Mouse (Mus musculus) ovary, adult 18-20 months (tissue): Measurements from ENCODE around the gene Cacfd1.

Experiments
- DNase-seq: peaks from one replicate; pipeline ENCODE4 v3.0.0; 2022; ENCODE audit warnings: low spot score, mixed read lengths

The Cacfd1 gene

DNA sequence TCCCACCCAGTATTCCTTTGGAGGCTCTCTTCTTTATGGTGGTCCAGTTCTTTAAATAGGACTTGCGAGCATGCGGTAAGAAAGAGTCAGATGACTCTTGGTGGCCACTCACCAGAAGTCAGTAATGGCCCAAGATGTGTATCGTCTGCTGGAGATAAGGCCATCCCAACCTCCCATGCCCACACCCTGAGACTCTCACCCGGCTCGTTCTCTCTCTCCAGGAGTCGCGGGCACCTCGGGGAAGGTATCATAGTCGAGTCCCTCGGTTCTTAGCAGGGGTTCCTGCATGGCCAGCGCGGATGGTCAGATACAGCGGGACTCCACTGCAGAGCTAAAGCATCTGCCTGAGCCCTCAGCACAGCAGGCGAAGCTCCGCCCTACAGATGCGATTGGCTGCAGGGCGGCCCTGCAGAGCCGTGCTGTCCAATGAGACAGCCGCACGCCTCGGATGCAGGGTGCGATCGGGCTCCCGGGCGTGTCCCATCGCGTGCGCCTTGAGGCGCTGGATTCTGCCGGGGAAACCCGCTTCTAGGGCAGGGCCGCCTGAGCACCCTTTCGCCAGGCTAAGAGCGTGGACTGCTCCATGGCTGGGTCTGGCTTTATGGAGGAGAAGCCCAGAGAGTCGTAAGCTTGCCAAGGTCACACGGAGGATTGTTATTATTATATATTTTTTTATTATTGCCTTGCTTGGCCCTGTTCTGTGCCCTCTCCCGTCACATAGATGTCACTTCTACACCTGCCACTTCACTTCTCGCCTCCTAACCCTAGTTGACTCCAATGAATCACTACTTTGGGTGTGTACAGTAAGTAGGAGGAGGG, 18.1 kb downstream of the Cacfd1 start, which contains the start of gene Slc2a6:
Gene Slc2a6 (minus strand): TSS at position 381 of the 819 bp plus-strand sequence.
- DNase-seq, result peak; percentile 80

DNA sequence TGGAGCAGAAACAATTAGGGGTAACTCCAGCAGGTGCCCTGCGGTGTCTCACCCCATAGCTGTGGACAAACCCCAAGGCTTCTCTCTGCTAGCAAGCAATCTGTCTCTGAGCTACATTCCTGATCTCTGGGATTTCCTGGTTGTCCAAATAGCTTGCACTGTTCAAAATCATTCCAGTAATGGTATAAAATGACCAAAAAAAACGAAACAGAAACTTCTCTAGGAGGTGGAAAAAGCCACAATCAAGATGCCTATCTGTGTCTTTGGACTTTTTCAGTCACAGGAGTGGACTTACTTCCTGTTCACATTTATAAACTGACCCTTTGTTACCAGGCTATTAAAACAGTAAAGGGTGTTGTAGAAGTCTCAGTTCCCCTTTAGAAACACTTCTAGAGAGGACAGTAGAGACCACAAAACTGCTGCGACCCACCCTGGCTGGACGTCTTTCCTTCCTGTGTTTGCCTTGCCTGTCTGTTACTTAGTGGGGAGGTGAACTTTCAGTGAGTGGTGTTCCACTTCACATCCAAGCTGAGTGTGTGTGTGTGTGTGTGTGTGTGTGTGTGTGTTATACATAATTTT, 18.8 kb downstream of the Cacfd1 start:
- DNase-seq, result no peak

DNA sequence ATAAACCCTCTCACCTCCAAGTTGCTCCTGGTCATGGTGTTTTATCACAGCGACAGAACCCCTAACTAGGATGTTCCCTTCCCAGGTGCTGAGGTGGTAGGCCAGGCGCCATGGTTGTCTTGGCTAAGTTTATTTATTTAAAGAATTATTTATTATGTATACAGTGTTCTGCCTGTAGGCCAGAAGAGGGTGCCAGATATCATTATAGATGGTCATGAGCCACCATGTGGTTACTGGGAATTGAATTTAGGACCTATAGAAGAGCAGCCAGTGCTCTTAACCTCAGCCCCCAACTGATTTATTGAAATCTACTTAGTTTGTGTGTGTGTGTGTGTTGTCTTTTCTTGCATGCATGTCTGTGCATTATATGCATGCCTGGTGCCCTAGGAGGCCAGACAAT, 22.6 kb downstream of the Cacfd1 start:
- DNase-seq, result no peak

DNA sequence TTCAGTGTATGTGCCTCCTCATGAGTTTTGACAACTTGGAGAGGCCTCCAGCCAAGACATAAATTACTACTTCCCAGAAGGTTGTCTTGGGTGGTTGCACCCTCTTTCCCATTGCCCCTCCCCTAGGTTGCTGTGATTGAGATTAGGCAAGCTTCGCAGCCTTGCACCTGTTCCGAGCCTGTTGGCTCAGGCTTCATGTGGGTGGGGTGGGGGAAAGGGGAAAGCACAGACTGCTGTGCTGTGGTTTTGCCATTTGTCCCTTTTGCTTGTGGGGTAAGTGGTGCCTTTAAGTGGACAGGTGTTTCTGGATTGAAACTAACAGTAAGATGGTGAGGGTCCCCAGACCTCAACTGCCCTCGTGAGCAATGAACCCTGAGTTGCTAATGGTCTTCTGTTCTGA, 26.3 kb downstream of the Cacfd1 start:
- DNase-seq, result no peak

DNA sequence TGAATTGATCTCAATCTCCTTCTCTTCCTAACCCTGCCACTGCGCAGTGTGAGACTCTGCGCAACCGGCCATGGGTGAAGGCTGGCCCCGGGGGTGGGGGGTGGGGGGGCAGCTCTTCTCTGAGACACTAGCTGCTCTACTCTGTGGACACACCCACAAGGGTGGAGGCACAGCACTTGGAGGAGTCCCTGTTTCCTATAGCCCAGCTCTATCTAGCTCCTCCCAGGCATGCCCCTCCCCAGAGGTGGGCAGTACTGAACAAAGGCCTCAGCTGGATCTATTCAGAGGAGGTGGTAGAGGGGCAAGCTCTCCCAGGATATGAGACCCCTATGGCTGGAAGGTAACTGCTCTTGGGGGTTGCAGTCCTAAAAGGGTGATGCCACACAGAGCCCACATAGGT, 27.3 kb downstream of the Cacfd1 start:
- no peak for DNase-seq

DNA sequence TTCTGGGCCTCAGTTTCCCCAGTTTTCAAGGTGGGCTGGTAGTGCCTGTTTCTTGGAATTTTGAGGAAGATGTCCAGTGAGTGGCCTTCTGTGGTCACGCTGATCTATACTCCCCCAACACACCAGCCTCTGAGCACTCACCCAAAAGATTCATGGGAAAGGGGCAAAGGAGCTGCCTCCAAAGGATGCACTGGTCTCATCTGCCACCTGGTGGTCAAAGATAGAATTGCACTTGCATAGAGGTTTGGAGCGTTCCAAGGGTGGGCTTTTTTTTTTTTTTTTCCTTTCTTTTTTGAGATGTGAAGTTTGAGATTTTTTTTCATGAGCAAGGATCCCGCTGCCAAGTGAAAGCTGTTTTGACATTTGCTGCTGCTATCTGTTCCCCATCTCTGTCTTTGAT, 28.9 kb downstream of the Cacfd1 start:
- no peak for DNase-seq

DNA sequence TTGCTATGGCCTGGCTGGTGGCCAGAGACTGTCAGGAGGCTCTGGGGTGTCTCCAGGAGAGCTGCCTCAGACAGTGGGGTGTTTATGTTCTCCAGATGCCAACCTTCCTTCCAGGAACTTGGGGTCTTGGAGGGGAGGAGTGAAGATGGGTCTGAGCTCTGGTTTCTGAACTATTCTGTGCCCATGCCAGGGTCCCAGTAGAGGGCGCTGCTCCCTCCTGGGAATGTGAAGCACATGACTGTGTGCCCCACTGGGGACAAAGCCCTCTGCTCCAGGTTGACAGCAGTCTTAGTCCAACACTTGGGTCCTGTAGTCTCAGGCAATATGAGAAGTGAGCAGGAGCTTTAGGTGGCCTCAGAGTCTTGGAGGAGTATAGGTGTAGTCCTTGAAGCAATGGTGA, 29.6 kb downstream of the Cacfd1 start:
- no peak for DNase-seq

DNA sequence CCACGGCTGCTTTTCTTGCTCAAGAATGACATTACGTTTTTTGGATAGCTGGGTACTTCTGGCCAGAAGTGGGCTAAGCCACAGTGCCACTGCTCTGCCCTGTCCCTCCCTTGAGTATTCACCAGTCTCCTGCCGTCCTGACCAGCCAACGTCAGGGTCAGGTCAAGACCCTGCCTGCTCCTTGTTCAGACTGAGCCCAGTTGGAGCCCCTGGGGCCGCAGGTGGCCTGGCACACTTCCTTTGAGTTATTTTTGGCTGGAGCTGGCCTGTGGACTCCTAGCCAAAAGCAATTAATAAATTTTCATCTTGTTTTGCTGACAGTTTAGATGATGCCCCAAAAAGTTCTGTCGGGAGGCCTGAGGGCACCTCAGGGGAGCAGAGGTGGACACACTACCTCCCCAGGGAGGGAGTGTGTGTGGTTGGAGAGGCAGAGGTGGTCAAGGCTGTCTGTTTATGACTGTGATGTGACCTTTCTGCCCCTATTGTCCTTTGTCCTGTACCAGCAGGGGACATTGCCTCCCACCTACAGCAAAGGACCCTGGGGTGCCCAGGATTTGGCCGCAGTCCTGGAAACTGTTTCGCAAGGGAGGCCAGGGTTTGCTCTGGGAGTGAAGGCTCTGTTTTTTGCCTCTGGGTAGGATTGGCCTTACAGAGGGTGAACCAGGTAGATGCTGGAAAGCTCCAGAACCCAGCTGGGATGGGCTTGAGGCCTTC, 32.6 kb downstream of the Cacfd1 start:
- DNase-seq, result no peak

DNA sequence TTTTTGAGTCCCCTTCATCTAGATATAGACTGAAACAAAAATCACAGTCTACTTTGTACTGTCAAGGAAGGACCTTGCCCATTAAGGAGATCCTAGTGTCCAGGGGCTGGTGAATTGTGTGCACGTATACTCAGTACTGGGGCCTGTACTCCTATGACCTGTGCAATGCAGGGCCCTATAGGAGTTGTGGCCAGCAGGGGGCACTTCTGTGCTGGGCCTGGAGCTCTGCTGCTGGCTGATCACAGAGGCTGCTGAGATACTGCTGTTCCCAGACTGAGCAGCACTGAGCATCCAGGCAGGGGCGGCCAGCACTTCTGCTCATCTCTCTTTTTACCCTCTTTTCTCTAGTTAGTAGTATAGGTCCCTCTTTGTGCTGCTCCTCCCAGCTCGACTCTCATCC, 33.7 kb downstream of the Cacfd1 start:
- DNase-seq, result peak; percentile 66

DNA sequence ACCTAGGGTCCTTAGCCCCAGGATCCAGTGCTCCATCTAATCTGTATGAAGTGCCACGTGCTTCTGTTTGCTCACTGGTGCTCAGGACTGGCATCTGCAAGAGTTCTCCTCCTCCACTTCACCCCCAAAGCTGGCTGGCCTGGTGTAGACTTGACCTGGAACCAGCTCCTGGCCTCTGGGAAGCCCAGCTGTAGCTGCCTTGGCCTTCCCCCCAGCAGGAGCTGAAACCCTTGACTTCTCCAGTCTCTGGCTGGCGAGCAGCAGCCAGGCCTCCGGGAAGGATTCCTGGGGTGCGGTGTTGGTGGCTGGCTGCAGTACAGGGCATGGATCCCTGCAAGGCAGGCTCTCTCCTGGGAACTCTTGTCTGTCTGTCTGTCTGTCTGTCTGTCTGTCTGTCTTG, 34.4 kb downstream of the Cacfd1 start:
- DNase-seq, result no peak

DNA sequence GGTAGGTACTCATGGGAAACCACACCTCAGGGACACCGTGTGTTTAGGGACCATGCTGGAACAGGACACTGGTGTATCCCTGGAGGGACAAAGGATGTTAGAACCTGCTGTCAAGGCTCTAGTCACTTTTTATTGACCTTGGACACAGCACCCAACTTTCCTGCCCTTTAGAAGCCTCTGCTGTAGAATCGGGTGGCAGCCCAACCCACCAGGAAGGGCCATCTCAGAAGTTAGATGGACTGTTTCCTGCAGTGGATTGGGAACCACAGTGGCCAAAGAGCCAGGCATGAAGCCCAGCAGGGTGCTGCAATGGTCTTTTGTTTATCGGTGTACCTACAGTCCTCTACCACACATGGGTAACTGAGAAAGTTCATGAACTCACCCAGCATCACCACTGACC, 34.9 kb downstream of the Cacfd1 start:
- no peak for DNase-seq

DNA sequence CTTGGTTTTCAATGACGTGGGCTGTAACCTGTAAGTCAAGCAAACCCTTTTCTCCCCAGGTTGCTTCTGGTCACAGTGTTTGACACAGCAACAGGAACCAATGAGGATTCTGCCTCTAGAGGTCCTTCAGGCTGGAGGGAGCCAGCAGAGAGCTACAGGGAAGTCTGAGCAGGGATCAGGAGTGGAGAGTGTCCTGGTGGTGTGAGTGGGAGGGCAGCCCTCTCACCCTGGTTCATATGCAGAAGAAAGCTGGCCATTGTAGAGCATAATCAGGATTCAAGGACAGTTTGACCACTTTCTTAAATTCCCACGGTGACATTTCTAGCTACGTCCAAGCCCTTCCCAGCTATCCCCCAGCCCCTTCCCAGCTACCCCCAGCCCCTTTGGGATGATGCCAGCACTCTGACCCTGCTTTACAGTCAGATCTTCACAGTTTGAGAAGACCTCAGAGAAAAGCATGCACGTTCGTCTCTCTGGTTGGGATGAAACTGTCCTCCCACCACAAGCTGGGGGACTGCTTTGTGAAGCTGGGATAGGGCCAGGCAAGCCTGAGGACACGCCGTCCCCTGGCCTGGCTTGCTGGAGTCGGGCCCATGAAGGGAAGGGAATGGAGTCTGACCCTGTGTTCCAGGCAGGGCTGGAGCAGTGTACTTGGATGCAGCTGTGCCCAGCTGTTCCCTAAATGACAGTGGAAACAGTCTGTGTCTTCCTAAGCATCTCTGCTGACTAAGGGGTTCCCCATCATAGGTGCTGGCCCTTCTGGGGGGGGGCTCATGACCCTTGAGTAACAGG, 36.4 kb downstream of the Cacfd1 start:
- DNase-seq, result peak; percentile 67

DNA sequence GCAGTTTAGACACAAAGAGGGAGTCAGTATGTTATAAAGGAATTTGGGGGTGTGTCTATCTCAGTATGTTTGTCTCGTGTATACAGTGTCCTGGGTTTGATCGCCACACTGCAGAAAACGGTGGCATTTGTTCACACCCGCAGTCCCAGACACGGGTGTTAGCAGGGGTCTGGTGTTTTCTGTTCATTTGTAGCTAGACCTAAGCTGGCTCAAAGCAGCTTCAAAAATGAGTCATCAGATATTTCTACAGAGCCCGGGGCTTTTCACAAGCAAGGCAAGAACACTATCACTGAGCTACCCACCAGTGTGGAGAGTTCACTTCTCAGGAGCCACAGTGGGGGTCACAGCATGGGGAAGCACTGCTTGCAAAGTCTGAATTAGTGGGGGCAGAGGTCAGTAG, 39.7 kb downstream of the Cacfd1 start:
- DNase-seq, result no peak

DNA sequence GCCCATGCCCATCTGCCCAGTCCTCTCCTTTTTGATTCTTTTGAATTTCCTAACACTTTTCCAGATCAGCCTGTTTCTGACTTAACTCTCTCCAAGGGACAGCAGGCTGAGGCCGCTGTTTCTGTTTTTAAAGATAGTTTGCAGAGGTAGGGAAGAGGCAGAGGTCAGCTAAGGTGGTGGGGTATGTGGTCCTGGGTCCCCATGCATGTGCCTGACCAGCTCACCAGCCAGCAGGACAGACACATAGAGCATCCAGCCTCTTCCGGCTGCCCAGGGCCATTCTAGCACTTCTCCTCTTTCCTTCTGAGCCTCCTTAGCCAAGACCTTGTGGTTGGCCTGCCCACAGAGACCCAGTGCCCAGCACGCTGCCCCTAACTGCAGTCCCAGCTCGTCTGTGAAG, 48.5 kb downstream of the Cacfd1 start:
- DNase-seq, result no peak

DNA sequence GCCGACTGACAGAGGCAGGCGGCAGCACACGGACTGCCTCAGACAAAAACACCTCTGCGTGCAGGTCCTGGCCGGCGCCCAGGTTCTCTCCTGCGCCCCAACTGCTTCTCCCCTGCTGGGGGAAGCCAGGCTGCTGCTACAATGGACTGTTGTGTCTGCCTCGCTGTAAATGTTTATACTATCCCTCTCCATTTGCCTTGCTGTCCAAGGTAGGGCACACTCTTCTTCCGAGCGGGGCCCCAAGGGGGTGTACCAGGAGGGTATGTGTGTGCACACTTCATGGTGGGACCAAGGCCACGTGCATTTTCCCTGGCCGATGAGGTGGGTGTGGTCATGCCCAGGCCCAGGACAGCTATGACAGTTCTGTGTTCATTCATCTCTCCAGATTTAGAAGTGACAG, 49.0 kb downstream of the Cacfd1 start:
- DNase-seq, result peak; percentile 61

DNA sequence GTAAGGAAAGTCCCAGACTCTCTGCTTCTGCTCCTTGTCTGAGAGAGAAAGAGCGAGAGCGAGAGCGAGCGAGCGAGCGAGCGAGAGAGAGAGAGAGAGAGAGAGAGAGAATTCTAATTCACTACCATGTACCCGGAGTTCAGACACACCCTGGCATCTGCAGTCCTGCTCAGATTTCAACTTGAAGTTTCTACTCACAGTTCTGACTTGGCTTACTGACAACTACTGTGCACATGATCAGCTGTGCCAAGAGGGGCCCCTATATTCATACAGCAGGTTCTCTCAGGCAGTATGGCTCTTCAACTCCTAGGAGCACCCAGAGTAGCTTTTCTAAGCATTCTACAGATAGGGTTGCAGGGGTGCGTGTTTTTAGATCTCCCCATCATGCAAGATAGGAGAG, 49.5 kb downstream of the Cacfd1 start:
- DNase-seq, result no peak

DNA sequence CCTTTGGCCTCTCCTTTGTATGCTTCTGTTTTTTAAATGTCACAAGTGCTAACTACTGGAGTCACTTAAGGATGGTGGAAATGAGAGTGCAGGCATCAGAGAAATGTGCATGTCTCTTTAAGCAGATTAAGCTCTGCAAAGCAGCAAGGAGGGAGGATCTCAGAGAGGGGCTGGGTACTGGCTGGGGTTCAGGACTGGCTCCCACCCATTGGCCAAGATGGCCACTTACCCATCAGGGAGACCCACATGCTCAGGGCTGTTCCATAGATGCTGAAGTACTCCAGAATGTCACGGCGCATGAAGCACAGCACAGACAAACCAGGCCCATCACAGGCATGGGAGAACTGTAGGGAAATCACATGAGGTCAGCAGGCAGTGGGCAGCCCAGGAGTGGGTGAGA, 57.4 kb downstream of the Cacfd1 start:
- no peak for DNase-seq

DNA sequence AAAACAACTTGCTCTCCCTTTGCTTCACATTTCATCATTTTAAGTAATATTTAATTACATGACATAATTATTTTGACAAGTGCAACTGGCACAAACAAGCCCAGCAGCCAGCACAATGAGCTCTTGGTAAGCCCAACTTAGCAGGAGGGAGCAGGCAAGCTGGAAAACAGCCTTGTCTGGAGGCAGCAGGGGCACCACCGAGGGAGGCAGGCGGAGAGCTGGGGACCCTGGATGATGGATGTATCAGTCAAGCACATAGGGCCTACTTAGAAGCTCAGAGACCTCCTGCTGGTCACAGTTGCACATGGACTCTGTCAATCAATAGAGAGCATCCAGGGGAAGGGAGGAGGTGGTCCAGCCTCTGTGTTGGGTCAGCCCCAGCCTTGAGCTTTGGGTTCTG, 58.3 kb downstream of the Cacfd1 start:
- no peak for DNase-seq

DNA sequence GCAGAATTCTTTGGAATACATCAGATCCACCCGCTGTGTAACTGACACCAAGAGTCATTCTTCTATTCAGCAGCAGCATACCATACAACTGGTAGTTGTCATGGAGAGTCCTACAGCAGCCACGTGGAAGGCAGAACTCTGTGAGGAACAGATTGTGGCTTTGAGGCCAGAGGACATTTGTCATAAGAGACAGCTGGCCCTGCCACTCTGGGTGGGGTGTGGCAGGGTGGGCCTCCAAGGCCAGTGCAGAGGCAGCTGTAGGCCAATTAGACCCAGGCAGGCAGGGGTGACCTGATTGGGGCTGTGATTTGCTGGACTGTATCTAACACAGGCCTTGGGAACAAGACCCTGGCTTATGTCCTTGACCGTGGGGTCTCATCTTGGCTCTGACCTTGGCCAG, 59.9 kb downstream of the Cacfd1 start:
- DNase-seq, result no peak

DNA sequence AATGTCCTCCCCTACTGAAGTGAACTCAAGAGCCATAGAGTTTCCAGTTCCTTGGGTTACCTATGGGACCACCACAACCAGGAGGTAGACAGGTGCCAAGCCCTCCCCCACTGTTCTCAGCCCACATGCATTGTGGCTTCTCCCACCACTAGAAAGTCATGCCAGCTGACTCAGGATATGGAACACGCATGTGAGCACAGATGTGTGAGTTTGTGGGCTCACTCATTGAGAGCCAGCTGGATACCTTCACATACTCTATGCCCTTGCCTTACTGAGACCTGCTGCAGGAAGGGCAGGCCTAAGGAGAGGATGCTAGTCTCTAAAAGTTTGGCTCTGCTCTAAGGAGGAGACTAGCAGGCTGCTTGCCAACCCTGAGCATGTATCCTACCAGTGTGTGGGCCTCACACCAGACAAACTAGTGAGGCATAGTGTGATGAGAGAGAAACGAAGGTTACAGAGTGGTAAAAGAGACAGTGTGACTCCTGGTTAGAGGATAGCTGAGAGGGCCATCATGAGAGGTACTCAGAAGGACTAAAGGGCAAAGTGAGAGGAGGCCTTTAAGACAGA, 60.6 kb downstream of the Cacfd1 start:
- DNase-seq, result no peak
